Mouse (Mus musculus) right cerebral cortex, adult 2 months (tissue): Measurements from ENCODE around the gene Sema3b.
"Not testable (repeated sequence)": the region's sequence is repeated elsewhere in the genome, so short reads cannot be mapped to it uniquely, and the experiment has no call there.

Experiments
- DNase-seq, 2 experiments: peaks; one replicate each; pipeline ENCODE4 v3.0.0; 2021 to 2022; ENCODE audit warnings: low spot score in 2 of 2

Gene Sema3b

DNA sequence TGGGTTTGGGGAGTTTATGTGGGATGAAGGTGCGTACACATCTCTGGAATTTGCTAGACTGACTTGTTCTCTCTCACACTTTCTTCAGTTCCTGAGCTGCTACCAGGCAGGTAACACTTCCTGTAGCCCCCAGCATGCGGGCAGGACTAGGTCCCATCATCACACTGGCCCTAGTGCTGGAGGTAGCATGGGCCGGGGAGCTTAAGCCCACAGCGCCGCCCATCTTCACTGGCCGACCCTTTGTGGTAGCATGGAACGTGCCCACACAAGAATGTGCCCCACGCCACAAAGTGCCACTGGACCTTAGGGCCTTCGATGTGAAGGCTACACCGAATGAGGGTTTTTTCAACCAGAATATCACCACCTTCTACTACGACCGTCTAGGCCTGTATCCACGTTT, 39.0 kb downstream of the Sema3b start:
- DNase-seq = no peak

DNA sequence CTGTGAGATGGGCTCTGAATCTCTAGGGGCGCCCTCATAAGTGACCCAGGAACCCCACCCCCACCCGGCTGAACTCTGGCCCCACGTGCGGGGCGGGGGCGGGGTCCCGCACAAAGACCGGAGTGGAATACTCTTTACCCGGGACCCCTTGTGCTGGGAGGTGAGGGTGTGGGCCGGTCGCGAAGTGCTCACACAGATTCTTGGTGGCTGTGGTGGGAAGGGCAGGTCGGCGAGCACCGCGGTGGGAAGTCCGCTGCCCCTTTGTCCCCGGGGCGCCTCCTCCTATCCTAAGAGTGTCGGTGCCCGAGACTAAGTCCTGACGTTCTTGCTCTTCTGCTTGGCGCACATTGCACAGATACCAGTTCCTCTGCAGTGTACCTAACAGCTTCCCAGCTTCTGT, 39.8 kb downstream of the Sema3b start:
- DNase-seq = no peak

DNA sequence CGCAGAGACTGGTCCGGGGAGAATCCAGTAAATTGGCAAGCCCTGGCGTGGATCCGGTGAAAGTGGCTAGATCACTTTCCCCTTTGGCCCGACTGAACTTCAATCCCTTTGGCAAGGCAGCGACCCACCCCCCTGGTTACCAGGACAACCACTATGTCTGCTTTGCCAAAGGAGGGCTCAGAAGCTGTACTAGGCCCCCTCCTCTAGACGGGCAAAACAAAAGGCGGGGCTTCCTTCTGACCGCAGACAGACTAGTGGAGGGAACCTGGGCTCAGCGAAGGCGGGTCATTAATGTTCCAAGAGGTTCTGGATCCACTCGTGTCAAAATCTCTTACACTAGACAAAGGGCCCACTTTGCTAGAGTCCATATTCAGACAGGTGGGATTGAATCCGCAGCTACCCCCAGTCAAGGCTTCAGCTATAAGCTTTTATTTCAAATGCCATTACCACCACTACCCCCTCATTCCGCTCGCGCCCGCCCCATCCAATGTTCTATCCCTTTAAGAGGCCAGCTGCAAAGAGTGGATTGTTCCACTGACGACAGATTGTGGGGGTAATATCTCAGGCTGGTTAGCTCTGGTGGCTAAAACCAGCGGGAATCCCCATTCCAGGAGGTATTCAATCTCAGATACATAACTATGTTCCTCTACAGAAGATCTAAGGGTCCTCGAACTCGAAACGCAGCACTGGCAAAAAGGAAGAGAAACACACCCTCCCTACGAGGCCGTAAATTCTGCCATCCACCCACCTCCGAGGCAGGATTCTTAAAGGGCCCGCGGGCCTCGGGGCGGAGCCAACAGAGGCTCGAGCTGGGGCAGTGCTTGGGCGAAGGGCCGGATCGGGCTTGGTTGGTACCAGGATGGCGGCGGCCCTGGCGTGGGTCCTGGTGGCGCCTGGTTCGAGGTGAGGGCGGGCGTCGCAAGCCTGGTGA, 40.4 kb downstream of the Sema3b start:
- DNase-seq = peak; percentile 79 to 83

DNA sequence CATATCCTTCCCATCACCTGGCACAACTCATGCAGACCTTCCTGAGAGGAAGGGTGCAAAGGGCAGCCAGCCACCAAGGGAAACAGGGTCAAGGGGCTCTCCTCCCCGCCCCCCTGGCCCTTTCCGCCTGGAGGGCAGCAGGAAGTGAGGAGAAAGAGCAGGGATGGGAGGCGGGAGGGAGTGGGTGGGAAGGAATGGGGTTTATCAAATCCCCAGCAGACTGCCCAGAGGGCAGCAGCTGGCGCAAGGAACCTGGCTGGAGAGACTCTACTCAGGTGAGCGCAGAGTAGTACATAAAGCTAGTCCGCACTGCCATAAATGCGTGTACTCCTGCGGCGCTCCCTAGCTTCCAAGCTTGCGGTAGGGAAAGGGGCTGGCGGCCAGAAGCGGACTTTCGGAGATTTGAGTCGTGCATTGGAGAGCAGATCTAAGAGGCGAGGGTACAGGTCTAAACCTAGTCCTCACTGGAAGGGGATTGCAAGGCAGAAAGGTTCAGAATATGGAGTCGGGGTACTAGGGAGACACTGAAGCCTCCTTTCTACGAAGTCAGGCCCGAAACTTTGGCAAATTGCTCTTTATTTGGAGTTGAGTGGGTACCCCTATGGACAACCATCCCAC, 41.2 kb downstream of the Sema3b start, which contains the start of gene Hyal2:
TSS of gene Hyal2 (plus strand) at position 244 of the 618 bp plus-strand sequence.
- no peak for DNase-seq

DNA sequence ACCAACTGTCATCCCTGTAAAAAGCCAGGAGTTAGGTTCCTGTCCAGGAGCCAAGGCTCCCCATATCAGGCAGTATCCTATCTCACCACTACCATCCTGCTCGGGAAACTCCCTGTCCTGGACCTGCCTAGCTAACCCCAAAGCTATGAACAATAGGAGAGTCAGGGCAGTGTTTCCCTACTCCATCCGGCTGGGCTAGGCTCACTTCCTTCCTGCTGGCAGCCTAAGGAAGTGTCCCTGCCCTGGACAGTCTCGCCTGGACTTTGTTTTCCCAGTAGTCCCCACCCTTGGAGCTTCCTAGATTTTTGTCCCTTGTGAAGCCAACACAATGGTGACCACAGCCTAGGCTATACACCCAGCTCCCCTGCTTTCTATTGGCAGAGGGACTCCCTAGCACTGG, 42.2 kb downstream of the Sema3b start:
- no peak for DNase-seq

DNA sequence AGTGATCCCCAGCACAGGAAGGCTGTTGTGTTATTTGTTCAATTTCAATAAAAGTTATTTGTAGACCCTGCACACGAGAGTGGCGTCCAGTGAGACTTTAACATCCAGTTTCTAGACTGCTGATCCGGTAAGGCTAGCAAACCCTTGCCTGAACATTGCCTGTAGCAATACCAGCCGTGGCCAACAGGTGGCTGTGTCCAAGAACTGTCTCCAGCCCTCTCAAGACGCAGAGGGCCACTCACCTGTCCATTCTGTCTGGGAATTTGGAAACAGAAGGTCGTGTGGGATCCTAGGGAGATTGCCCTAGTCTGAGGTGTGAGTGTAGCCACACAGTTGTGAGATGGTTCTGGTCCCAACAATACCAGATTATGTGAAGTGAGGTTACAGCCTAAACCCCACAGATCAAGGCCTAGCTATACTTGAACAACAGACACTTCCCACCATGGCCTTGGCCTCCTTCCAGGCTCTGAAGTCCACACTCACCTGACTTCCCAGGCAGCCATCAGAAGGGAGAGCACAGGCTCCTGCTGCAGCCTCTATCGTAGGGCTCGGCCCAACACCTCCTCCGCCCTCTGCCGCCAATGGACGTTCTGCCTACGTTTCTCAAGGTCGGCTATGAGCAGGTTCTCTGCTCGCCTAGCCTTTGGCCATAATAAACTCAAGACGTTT, 42.9 kb downstream of the Sema3b start:
- peak; percentile 78 to 81 for DNase-seq

DNA sequence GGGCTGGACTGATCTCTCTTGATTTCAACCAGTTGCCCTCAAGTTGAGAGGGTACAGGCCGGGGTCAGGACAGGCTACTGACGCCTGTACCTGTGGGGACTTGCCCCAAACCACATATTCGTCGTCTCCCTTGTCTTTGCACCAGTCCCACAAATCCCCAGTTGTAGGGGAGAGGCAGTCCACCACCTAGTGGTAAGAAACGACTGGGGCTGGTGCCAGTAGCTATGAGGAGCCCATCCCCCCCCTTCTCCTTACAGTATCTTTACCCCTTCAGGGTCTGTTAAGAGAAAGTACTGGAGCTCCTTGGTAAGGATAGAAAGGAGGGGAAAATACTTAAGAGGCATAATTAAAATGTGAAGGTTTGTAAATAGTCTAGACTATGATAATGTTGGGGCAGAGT, 43.5 kb downstream of the Sema3b start:
- DNase-seq = not testable (repeated sequence)

DNA sequence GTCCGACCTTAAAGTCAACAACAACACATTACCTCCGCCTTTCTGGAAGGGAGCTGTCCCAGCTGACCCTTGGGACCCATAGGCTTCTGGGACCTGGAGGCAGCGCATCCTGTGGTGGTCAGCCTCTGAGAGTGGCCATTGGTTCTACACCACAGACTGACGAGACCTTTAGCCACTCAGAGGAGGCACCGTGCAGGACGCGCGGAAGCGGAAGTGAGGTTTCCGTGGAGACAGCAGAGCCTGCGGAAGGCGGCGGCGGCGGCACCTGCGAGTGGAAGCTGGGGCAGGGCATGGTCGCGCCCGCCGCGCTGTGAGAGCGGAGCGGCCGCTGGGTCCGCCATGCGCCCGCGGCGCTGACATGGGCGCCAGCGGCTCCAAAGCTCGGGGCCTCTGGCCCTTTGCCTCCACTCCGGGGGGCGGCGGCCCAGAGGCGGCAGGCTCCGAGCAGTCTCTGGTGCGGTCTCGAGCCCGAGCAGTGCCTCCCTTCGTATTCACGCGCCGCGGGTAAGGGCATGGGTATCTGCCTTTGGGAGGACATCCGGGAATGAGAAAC, 45.9 kb downstream of the Sema3b start, which contains the start of gene Tusc2:
TSS of gene Tusc2 (plus strand) at position 227 of the 553 bp plus-strand sequence.
- peak; percentile 97 for DNase-seq

DNA sequence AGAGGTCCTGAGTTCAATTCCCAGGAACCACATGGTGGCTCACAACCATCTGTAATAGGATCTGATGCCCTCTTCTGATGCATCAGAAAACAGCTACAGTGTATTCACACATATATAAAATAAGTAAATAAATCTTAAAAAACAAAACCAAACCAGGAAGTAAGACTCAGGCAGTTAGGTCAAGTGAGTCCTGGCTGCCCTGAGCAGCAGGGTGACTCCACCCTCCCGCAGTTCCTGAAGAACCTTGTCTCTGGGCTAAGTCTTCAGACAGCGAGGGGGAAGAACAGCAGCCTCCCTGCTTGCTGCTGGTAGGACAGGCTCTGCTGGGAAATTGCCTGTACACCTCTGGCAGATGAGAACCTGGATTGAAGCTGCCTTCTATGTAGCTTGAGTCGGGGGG, 52.7 kb downstream of the Sema3b start:
- no peak for DNase-seq

DNA sequence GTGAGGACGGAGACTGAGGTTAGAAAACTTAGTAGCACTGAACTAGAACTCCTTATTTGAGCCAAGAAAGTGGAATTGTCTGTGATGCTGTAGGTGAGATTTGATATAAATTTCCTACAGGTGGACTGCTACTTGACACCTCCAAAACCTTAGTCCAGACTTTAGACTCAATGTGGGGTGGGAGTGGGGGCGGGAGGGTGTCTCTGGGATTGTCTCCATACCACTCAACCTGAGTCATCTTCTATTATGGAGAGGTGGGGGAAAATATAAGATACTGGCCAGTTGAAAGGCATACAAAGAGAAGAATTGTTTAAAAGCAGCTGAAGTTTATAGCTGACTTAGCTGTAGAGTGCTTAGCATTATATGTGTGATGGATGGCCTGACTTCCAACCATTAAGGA, 53.3 kb downstream of the Sema3b start:
- no peak for DNase-seq

DNA sequence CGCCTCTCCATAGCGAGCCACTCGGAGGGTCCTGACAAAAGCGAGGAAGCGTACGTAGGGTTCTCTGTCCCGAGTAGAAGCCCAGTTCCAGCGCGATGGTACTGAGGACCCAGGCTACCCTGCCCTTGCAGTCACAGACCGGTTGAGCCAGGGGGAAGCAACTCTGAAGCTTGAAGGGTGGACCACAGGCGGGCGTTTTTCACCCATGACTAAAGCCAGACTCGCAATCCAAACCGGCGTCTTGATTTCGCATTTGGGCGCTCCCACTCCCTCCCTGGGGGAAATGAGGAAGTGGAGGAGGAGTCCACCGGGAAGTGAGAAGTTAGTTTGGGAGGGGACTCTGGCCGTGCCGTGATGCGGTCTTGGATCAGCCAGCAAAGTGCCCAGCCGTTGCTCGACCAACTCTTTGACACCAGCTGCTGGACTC, 54.0 kb downstream of the Sema3b start:
- DNase-seq = no peak

DNA sequence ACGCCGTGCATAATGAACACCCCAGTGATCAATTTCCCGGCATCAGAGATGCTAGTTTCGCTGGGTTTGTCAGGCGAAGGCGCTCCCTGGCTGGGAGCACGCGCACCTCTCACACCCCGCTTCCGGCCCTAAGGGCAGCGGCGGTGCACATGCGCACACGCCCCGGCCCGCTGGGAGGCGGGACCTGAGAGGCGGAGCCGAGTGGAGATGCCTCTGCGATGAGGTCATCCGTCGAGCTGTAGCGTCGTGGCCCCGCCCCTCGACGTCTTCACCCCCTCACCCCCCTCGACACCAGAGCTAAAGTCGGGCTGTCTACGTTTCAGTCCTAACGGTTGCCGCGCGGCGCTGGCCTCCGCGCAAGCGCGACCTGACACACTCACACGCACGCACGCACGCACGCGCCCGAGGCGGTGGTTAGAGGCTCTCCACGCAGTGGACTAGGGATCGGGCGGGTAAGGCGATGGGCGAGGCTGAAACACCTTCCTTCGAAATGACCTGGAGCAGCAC, 54.7 kb downstream of the Sema3b start:
- peak; percentile 93 to 95 for DNase-seq

DNA sequence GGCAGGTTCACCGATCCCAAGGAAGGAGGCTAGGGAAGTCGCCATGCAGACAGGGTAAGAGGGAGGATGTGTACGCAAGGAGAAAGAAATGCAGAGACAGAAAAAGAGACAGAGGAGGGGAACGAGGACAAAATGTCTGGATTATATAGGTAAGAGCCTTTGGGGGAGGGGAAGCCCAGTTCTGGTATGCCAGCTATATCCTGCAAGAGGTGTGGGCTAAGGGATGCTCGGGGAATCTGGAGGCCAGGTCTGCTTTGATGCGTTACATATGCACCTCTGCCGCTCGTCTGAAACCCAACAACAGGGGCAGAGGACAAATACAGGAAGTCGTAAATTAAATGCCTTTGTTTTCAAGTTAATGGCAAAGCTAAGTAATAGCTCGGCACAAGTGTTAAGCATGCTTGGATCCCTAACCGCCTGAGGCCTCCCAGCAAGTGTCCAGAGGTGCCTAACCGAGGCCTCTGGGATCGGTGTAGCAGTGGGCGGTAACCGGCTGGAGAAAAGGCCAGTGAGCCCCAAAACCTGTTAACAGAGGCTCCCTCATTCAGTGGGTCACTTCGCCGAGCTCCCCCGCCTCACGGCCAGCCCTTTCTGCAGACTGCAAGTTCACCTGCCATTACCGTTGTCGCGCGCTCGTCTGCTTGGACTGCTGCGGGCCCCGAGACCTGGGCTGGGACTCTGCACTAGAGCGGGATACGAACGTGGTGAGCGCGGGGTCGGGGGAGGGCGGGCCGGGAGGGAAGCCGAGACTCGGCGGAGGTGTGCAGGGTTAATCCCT, 55.3 kb downstream of the Sema3b start:
- DNase-seq = peak; percentile 43 to 48

DNA sequence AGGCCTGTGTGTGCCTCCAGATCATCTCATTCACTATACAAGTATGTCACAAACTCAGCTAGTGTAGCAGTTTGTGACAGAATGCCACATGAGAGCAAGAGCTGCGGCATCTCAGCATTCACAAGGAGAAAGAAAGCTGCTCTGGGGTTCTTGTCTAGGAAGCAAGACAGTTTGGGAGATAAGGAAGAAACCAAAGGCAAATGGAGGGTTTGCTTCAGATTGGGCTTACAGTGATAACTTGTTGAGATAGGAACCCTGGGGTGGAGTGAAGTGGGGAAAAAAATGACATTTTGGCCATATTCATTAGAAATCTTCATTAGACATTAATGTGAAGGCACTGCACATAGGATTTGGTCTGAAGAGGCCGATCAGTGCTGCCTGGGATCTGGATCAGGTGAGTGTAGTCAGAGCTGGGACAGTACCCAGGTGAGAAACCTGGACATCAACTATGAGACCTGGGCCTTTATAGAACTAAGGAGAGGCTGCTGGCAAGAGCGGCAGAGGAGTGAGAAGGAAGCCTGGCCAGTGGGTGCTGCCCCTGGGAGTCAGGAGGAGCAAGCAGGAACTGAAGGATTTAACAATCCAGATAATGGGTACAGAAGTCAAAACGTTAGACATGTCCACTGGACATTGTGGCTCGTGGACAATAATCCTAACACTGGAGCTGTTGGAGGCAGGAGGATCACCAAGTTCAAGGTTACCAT, 56.2 kb downstream of the Sema3b start:
- no peak for DNase-seq

DNA sequence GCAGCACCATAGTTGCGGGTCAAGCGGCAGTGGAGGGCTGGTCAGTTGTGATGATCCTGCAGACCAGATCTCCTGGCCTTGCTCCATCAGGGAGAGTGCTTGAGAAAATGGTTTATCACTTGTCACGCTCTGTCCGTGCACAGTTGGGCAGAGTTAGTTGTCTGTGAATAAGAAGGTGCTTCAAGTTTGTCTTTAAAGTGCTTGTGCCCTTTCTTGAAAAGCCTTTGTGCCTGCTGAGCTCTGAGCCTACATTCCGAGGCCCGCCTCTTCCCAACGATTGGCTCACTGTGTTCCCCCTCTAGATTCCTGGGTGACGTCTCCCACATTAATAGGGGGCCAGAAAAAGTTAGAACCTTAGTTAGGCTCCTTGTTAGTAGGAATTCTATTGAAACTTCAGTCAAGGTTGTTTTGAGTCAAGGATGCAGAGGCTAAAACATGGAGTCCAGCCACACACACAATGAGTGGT, 57.1 kb downstream of the Sema3b start:
- no peak for DNase-seq

DNA sequence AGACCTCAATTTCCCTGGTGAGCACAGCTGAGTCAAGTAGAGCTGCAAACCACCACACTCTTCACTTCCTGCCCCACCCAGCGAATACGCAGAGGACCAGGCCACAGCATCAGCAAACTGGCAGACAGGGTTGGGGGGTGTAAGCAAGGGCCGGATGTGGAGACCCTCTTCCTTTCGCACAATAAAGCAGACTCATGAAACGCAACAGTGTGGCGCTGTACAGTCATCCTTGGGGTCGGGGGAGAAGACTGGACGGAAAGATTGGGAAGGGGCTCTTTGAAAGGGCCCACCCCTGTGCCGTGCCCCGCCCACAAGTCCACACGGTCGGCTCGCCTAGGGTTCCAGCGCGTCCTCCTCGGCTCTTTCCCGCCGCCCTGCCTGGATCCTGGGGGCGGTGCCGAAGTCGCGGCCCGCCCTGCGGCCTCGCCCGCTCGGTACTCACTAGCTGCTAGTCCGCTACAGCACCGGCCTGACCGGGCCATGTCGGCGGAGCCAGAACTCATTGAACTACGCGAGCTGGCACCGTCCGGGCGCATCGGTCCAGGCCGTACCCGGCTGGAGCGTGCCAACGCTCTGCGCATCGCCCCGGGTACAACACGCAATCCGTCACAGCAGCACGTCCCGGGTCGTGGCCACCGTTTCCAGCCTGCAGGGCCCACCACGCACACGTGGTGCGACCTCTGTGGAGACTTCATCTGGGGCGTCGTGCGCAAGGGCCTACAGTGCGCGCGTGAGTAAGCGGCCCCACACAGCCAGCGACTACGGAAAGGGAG, 57.7 kb downstream of the Sema3b start, which contains the start of gene Rassf1:
TSS of gene Rassf1 (plus strand) at position 439 of the 773 bp plus-strand sequence.
- no peak for DNase-seq

DNA sequence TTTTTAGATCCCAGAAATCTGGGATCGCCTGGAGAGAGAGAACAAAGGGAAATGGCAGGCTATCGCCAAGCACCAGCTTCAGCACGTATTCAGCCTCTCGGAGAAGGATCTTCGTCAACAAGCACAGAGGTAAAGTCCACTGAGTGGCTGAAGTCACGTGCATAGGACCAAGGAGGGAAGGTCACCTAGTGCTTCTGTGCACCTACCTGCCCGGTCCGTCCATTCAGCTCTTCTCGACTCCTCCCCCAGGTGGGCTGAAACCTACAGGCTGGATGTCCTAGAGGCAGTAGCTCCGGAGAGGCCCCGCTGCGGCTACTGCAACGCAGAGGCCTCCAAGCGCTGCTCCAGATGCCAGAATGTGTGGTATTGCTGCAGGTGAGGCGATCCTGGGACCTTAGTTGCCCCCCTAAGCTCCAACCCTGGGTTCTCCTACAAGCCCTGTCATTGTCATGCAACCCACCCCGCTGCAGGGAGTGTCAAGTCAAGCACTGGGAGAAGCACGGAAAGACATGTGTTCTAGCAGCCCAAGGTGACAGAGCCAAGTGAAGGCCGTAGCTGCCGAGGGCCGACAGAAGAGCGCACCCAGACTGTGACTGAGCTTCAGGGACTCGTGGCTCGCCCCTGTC, 58.4 kb downstream of the Sema3b start:
- DNase-seq = no peak

DNA sequence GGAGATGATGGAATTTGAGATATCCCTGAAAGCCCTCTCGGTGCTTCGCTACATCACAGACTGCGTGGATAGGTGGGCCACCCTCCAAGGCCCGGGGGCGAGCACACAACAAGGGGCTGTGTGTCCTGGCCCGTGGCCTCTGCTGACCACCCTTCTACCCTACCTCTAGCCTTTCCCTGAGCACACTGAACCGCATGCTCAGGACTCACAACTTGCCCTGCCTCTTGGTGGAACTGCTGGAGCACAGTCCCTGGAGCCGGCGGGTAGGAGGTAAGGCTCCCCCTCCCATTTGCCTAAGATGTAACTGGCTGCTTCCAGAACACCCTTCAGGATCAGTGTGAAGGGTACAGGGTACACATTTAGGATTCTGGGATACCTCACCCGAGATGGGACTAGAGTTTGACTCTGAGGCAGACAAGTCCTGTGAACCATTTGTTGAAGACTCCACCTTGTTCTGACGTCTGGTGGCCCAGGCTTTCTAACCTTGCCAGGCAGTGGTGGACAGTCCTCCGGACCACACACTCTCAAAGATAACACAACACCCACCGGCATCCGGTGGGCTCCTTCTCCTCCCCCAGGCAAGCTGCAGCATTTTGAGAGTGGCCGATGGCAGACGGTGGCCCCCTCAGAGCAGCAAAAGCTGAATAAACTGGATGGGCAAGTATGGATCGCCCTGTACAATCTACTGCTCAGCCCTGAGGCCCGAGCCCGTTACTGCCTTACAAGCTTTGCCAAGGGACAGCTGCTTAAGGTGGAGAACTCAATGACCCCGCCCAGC, 59.5 kb downstream of the Sema3b start:
- no peak for DNase-seq
